Mouse (Mus musculus): ENCODE measurements around the gene Usp39. TPM values are rescaled to one million over a fixed set of nuclear protein-coding genes. Genes with fewer than 3 reads are reported as not detected.
A peak's percentile ranks its signal among the peaks of the same experiment; 100 is the strongest.

The Usp39 gene
- polyA plus RNA-seq (2014; fragmentation: Nextera tagmentation; extraction: Ambion mirVana): 32.4 and 32.8 TPM in 2 replicates

GRCm38 (mm10) chr6:72345074-72345567, at the start of gene Usp39:
Gene Usp39 (minus strand): TSS chr6:72345184.
- Histone ChIP-seq H3K27ac (replicated peaks in 1 of 2; ENCODE audit: control insufficient read depth in 1 of 2, insufficient read depth in 1 of 2, low read depth in 2 of 2, low read length in 2 of 2) (peak within 1 kb of the TSS; percentile 75 to 79; a peak in 3 of 4 replicates), H3K27me3 (ENCODE audit: control insufficient read depth, insufficient read depth, low read length) (no peaks in the 10 kb centered on the region), H3K4me3 (ENCODE audit: control insufficient read depth in 1 of 2, insufficient read depth in 1 of 2, low read depth in 1 of 2, low read length in 2 of 2) (peak within 1 kb of the TSS; percentile 87 to 95), H3K4me2 (ENCODE audit: low read length) (peak within 1 kb of the TSS; percentile 92), H3K9ac (ENCODE audit: low read length) (peak within 1 kb of the TSS; percentile 94), H3K36me3 (ENCODE audit: control insufficient read depth, insufficient read depth, low read length) (peaks cover 29% of the 10 kb centered on the region), H3K9me3 (ENCODE audit: control insufficient read depth, low read length) (no peaks in the 10 kb centered on the region), H3K4me1 (ENCODE audit: control insufficient read depth in 2 of 2, insufficient read depth in 2 of 2, low read length in 2 of 2) (peaks cover 0 to 28% of the 10 kb centered on the region in 2 experiments; a peak in 2 of 4 replicates)
- ATAC-seq (ENCODE audit: insufficient number of reproducible peaks, insufficient read depth, low FRiP score, low read depth): peak; percentile 76
- WGBS: under 1% methylated on average over 30 of the region's 30 CpGs

GRCm38 (mm10) chr6:72392341-72392740, 47.4 kb upstream of the Usp39 start:
- 87% methylated on average over 5 of the region's 5 CpGs for WGBS
- Histone ChIP-seq H3K27me3 (ENCODE audit: control insufficient read depth, insufficient read depth, low read length) (no peaks in the 10 kb centered on the region), H3K9ac (ENCODE audit: low read length) (no peak overlapping the region), H3K36me3 (ENCODE audit: control insufficient read depth, insufficient read depth, low read length) (peaks cover 11% of the 10 kb centered on the region), H3K9me3 (ENCODE audit: control insufficient read depth, low read length) (no peaks in the 10 kb centered on the region), H3K4me3 (ENCODE audit: control insufficient read depth in 1 of 2, insufficient read depth in 1 of 2, low read depth in 1 of 2, low read length in 2 of 2) (no peak overlapping the region), H3K4me1 (ENCODE audit: control insufficient read depth in 2 of 2, insufficient read depth in 2 of 2, low read length in 2 of 2) (peaks cover 13 to 14% of the 10 kb centered on the region in 2 experiments; a peak in 3 of 4 replicates), H3K4me2 (ENCODE audit: low read length) (no peak overlapping the region), H3K27ac (replicated peaks in 1 of 2; ENCODE audit: control insufficient read depth in 1 of 2, insufficient read depth in 1 of 2, low read depth in 2 of 2, low read length in 2 of 2) (peak overlapping the region; percentile 52 to 97)
- no peak for ATAC-seq (ENCODE audit: insufficient number of reproducible peaks, insufficient read depth, low FRiP score, low read depth)

GRCm38 (mm10) chr6:72390795-72391521, 46.0 kb upstream of the Usp39 start:
- Histone ChIP-seq H3K4me1 (ENCODE audit: control insufficient read depth in 2 of 2, insufficient read depth in 2 of 2, low read length in 2 of 2) (peaks cover 13 to 14% of the 10 kb centered on the region in 2 experiments; a peak in 3 of 4 replicates), H3K27me3 (ENCODE audit: control insufficient read depth, insufficient read depth, low read length) (no peaks in the 10 kb centered on the region), H3K36me3 (ENCODE audit: control insufficient read depth, insufficient read depth, low read length) (peaks cover 19% of the 10 kb centered on the region), H3K9ac (ENCODE audit: low read length) (peak overlapping the region; percentile 85), H3K9me3 (ENCODE audit: control insufficient read depth, low read length) (no peaks in the 10 kb centered on the region), H3K4me2 (ENCODE audit: low read length) (peak overlapping the region; percentile 74), H3K4me3 (ENCODE audit: control insufficient read depth in 1 of 2, insufficient read depth in 1 of 2, low read depth in 1 of 2, low read length in 2 of 2) (peak overlapping the region; percentile 49 to 59; a peak in 3 of 4 replicates), H3K27ac (replicated peaks in 1 of 2; ENCODE audit: control insufficient read depth in 1 of 2, insufficient read depth in 1 of 2, low read depth in 2 of 2, low read length in 2 of 2) (peak overlapping the region; percentile 89 to 97)
- WGBS: 18% methylated on average over 11 of the region's 12 CpGs
- ATAC-seq (ENCODE audit: insufficient number of reproducible peaks, insufficient read depth, low FRiP score, low read depth): peak; percentile 83

- Histone ChIP-seq H3K9me3 (ENCODE audit: control insufficient read depth, low read length) (no peaks in the 10 kb centered on the region), H3K36me3 (ENCODE audit: control insufficient read depth, insufficient read depth, low read length) (peaks cover 27% of the 10 kb centered on the region), H3K4me2 (ENCODE audit: low read length) (peak within 1 kb of the TSS; percentile 74), H3K27ac (replicated peaks in 1 of 2; ENCODE audit: control insufficient read depth in 1 of 2, insufficient read depth in 1 of 2, low read depth in 2 of 2, low read length in 2 of 2) (peak within 1 kb of the TSS; percentile 89 to 97), H3K4me3 (ENCODE audit: control insufficient read depth in 1 of 2, insufficient read depth in 1 of 2, low read depth in 1 of 2, low read length in 2 of 2) (peak within 1 kb of the TSS; percentile 49 to 59), H3K9ac (ENCODE audit: low read length) (peak within 1 kb of the TSS; percentile 85), H3K4me1 (ENCODE audit: control insufficient read depth in 2 of 2, insufficient read depth in 2 of 2, low read length in 2 of 2) (peaks cover 13 to 14% of the 10 kb centered on the region in 2 experiments; a peak in 3 of 4 replicates), H3K27me3 (ENCODE audit: control insufficient read depth, insufficient read depth, low read length) (no peaks in the 10 kb centered on the region)
- peak; percentile 72 for ATAC-seq (ENCODE audit: insufficient number of reproducible peaks, insufficient read depth, low FRiP score, low read depth)
- WGBS: 1% methylated on average over 33 of the region's 33 CpGs
Observed at GRCm38 (mm10) chr6:72389941-72390771, 45.2 kb upstream of the Usp39 start, which contains the start of gene Vamp8. Gene Vamp8 (minus strand): TSS chr6:72390703.

DNA sequence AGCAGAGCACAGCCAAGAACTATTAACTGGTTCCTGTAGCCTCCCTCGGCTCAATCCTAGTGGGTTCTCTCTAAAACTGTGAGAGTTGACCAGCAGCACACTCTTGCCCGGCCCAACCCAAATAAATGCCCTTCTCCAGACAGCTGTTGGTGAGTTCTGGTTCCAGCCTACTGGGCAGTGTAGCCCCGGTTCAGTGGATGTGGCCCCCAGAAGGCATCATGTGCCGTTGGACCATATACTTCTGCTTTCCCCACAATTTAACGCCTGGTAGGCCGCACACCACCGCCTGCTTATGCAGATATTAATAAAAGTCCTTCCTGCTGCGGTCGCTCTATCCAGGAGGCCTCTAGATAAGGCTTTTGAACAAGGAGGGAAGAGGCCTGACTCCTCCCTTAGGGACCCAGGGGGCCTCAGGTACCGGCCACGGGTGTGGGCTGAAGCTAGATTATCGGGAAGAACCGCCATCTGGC, 44.5 kb upstream of the Usp39 start:
- no peaks in the 10 kb centered on the region for H3K27me3 ChIP-seq (ENCODE audit: control insufficient read depth, insufficient read depth, low read length)
- peaks cover 13 to 14% of the 10 kb centered on the region in 2 experiments; a peak in 3 of 4 replicates for H3K4me1 ChIP-seq (ENCODE audit: control insufficient read depth in 2 of 2, insufficient read depth in 2 of 2, low read length in 2 of 2)
- H3K4me3 ChIP-seq (ENCODE audit: control insufficient read depth in 1 of 2, insufficient read depth in 1 of 2, low read depth in 1 of 2, low read length in 2 of 2): peak overlapping the region; percentile 49 to 59
- H3K4me2 ChIP-seq (ENCODE audit: low read length): peak overlapping the region; percentile 74
- ATAC-seq (ENCODE audit: insufficient number of reproducible peaks, insufficient read depth, low FRiP score, low read depth): peak; percentile 19
- H3K27ac ChIP-seq (replicated peaks in 1 of 2; ENCODE audit: control insufficient read depth in 1 of 2, insufficient read depth in 1 of 2, low read depth in 2 of 2, low read length in 2 of 2): peak overlapping the region; percentile 89 to 97
- H3K9me3 ChIP-seq (ENCODE audit: control insufficient read depth, low read length): no peaks in the 10 kb centered on the region
- WGBS: 7% methylated on average over 13 of the region's 13 CpGs
- peaks cover 33% of the 10 kb centered on the region for H3K36me3 ChIP-seq (ENCODE audit: control insufficient read depth, insufficient read depth, low read length)
- peak overlapping the region; percentile 85 for H3K9ac ChIP-seq (ENCODE audit: low read length)

DNA sequence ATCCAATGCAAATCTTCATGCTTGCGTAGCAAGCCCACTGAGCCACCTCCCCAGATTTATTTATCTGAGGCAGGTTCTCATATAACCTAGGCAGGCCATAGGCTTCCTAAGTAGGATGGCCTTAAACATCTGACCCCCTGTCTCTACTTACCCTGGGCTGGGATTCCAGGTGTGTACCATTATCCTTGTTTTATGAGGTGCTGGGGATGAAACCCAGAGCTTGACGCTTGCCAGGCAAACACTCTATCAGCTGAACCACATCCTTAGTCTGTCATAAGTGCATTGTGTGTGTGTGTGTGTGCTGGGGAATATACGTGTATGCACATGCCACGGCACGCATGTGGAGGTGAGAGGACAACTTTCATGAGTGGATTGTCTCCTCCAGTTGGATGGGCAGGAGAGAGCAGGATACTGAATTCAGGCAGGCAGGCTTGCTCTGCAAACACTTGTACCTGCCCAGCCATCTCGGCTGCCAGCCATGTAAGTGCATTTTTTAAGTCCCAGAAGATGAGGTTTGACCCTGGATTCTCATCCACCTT, 43.9 kb upstream of the Usp39 start:
- 71% methylated on average over 6 of the region's 6 CpGs for WGBS
- H3K27ac ChIP-seq (replicated peaks in 1 of 2; ENCODE audit: control insufficient read depth in 1 of 2, insufficient read depth in 1 of 2, low read depth in 2 of 2, low read length in 2 of 2): peak overlapping the region; percentile 89 to 97
- H3K4me2 ChIP-seq (ENCODE audit: low read length): peak overlapping the region; percentile 74
- H3K36me3 ChIP-seq (ENCODE audit: control insufficient read depth, insufficient read depth, low read length): peaks cover 37% of the 10 kb centered on the region
- peak overlapping the region; percentile 49 to 59; a peak in 1 of 4 replicates for H3K4me3 ChIP-seq (ENCODE audit: control insufficient read depth in 1 of 2, insufficient read depth in 1 of 2, low read depth in 1 of 2, low read length in 2 of 2)
- ATAC-seq (ENCODE audit: insufficient number of reproducible peaks, insufficient read depth, low FRiP score, low read depth): no peak
- no peaks in the 10 kb centered on the region for H3K27me3 ChIP-seq (ENCODE audit: control insufficient read depth, insufficient read depth, low read length)
- H3K9ac ChIP-seq (ENCODE audit: low read length): peak overlapping the region; percentile 85
- H3K9me3 ChIP-seq (ENCODE audit: control insufficient read depth, low read length): no peaks in the 10 kb centered on the region
- peaks cover 12 to 13% of the 10 kb centered on the region in 2 experiments; a peak in 3 of 4 replicates for H3K4me1 ChIP-seq (ENCODE audit: control insufficient read depth in 2 of 2, insufficient read depth in 2 of 2, low read length in 2 of 2)

DNA sequence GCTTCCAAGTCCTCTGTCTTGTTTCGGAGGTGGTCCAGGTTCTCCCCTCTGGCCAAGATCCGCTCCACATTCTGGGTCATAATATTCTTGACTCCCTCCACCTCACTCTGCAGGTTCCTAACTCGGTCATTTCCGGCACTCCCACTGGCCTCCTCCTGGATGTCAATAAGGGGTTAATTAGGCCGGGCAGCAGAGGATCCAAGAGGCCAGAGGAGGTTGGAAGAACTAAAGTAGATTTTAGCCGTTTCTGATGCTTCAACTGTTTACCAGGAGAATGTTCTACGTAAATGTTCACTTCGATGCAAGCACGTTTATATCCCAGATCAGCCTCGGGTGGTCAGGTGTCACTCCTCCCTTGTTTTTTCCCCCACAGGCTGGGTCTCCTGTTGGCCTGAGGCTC, 43.3 kb upstream of the Usp39 start:
- Histone ChIP-seq H3K27ac (replicated peaks in 1 of 2; ENCODE audit: control insufficient read depth in 1 of 2, insufficient read depth in 1 of 2, low read depth in 2 of 2, low read length in 2 of 2) (no peak overlapping the region), H3K9me3 (ENCODE audit: control insufficient read depth, low read length) (no peaks in the 10 kb centered on the region), H3K27me3 (ENCODE audit: control insufficient read depth, insufficient read depth, low read length) (no peaks in the 10 kb centered on the region), H3K4me1 (ENCODE audit: control insufficient read depth in 2 of 2, insufficient read depth in 2 of 2, low read length in 2 of 2) (peaks cover 12 to 13% of the 10 kb centered on the region in 2 experiments; a peak in 3 of 4 replicates), H3K36me3 (ENCODE audit: control insufficient read depth, insufficient read depth, low read length) (peaks cover 37% of the 10 kb centered on the region), H3K4me2 (ENCODE audit: low read length) (0 out of 2 replicates have a peak overlapping the region, but pooled peaks have one; percentile 74), H3K9ac (ENCODE audit: low read length) (no peak overlapping the region), H3K4me3 (ENCODE audit: control insufficient read depth in 1 of 2, insufficient read depth in 1 of 2, low read depth in 1 of 2, low read length in 2 of 2) (no peak overlapping the region)
- no peak for ATAC-seq (ENCODE audit: insufficient number of reproducible peaks, insufficient read depth, low FRiP score, low read depth)
- 63% methylated on average over 10 of the region's 10 CpGs for WGBS
